Mouse (Mus musculus) forebrain, embryonic 11.5 days (tissue): ENCODE results near the gene Dpp7. TPM values are rescaled to one million over a fixed set of nuclear protein-coding genes. Genes with fewer than 3 reads are reported as not detected.

Experiments used
- ATAC-seq: fragments of 200-750 bp; cut with Nextera tagmentation; replicated peaks from 2 replicates; pipeline ENCODE4 v1.8.0; 2017; ENCODE audit warnings: moderate TSS enrichment; ENCODE audit not compliant: low FRiP score
- DNase-seq: peaks from one replicate; pipeline ENCODE4 v3.0.0-alpha.2; 2017; ENCODE audit warnings: low spot score
- H3K27ac ChIP-seq: fragments of 300-500 bp; sonication (generic); 2 replicates; pipeline ENCODE4 v1.5.1; 2014; ENCODE audit warnings: low read depth, low read length
- H3K27me3 ChIP-seq: fragments of 300-500 bp; sonication (generic); 2 replicates; pipeline ENCODE4 v1.6.1; 2014; ENCODE audit warnings: mild to moderate bottlenecking, low read length, mixed read lengths; ENCODE audit not compliant: control insufficient read depth, insufficient read depth
- H3K36me3 ChIP-seq: fragments of 300-500 bp; sonication (generic); 2 replicates; pipeline ENCODE4 v1.6.1; 2014; ENCODE audit warnings: mild to moderate bottlenecking, low read length, moderate library complexity, mixed read lengths; ENCODE audit not compliant: control insufficient read depth, insufficient read depth
- H3K4me1 ChIP-seq: fragments of 300-500 bp; sonication (generic); replicated peaks from 2 replicates; pipeline ENCODE4 v1.6.1; 2014; ENCODE audit warnings: low read length, mixed read lengths; ENCODE audit not compliant: control insufficient read depth, insufficient read depth
- H3K4me2 ChIP-seq: fragments of 300-500 bp; sonication (generic); 2 replicates; pipeline ENCODE4 v1.6.1; 2014; ENCODE audit warnings: low read depth, mild to moderate bottlenecking, low read length, moderate library complexity, mixed read lengths; ENCODE audit not compliant: severe bottlenecking
- H3K4me3 ChIP-seq: fragments of 300-500 bp; sonication (generic); 2 replicates; pipeline ENCODE4 v1.5.1; 2014; ENCODE audit warnings: low read depth, low read length
- H3K9ac ChIP-seq: fragments of 300-500 bp; sonication (generic); 2 replicates; pipeline ENCODE4 v1.6.1; 2014; ENCODE audit warnings: low read length
- H3K9me3 ChIP-seq: fragments of 300-500 bp; sonication (generic); 2 replicates; pipeline ENCODE4 v1.6.1; 2016; ENCODE audit warnings: low read length, mixed read lengths; ENCODE audit not compliant: control insufficient read depth
- WGBS: fragments of 180-500 bp; shearing (Covaris S2); extraction: QIAGEN DNeasy Blood & Tissue Kit; methylation state at CpG from one replicate; pipeline ENCODE4 v1.1.7; 2014; 5-methylcytosine and 5-hydroxymethylcytosine counted together
- polyA plus RNA-seq: library from polyadenylated mRNA; unstranded; fragments of >200 nt; fragmentation: Nextera tagmentation; extraction: Ambion mirVana; gene quantifications from 2 replicates; pipeline ENCODE4 v1.2.1, GENCODE M21; 2014

The Dpp7 gene
- polyA plus RNA-seq, result 20.1 and 20.5 TPM in 2 replicates

GRCm38 (mm10) chr2:25356208-25357079 is at the start of gene Dpp7:
TSS of gene Dpp7 (minus strand) at chr2:25356359.
- ATAC-seq, result peak; percentile 78
- Histone ChIP-seq H3K9me3 (no peaks in the 10 kb centered on the region), H3K27me3 (no peaks in the 10 kb centered on the region), H3K4me3 (peak within 1 kb of the TSS; percentile 48), H3K27ac (no peak within 1 kb of the TSS), H3K4me1 (peaks cover 10% of the 10 kb centered on the region), H3K36me3 (no peaks in the 10 kb centered on the region; the same call in none of the 2 replicates), H3K9ac (peak within 1 kb of the TSS; percentile 74), H3K4me2 (peak within 1 kb of the TSS; percentile 73)
- DNase-seq, result peak; percentile 91
- WGBS, result 8% methylated on average over 13 of the region's 13 CpGs

GRCm38 (mm10) chr2:25403994-25404393 is 47.8 kb upstream of the Dpp7 start:
- no peak for ATAC-seq
- Histone ChIP-seq H3K27me3 (peaks cover 13% of the 10 kb centered on the region), H3K27ac (no peak overlapping the region), H3K4me2 (peak overlapping the region; percentile 80), H3K4me1 (no peaks in the 10 kb centered on the region), H3K4me3 (peak overlapping the region; percentile 85), H3K9ac (no peak overlapping the region), H3K36me3 (peaks cover 2% of the 10 kb centered on the region), H3K9me3 (no peaks in the 10 kb centered on the region)
- DNase-seq, result no peak
- 93% methylated on average over 4 of the region's 4 CpGs for WGBS

GRCm38 (mm10) chr2:25402972-25403601 is 46.9 kb upstream of the Dpp7 start:
- Histone ChIP-seq H3K9ac (peak overlapping the region; percentile 92), H3K4me1 (no peaks in the 10 kb centered on the region), H3K36me3 (no peaks in the 10 kb centered on the region), H3K4me3 (peak overlapping the region; percentile 85), H3K27me3 (peaks cover 13% of the 10 kb centered on the region), H3K9me3 (no peaks in the 10 kb centered on the region), H3K27ac (no peak overlapping the region; the same call in 1 of the 2 replicates), H3K4me2 (peak overlapping the region; percentile 80)
- 1% methylated on average over 53 of the region's 54 CpGs for WGBS
- ATAC-seq (peak; percentile 83), DNase-seq (peak; percentile 86)

GRCm38 (mm10) chr2:25402377-25402971 is 46.3 kb upstream of the Dpp7 start:
- H3K4me2 ChIP-seq, result peak overlapping the region; percentile 80
- peak overlapping the region; percentile 92 for H3K9ac ChIP-seq
- H3K36me3 ChIP-seq, result no peaks in the 10 kb centered on the region
- WGBS, result 0% methylated on average over 13 of the region's 13 CpGs
- H3K9me3 ChIP-seq, result no peaks in the 10 kb centered on the region
- no peak overlapping the region for H3K27ac ChIP-seq
- peak overlapping the region; percentile 85 for H3K4me3 ChIP-seq
- DNase-seq, result peak; percentile 90
- no peaks in the 10 kb centered on the region for H3K4me1 ChIP-seq
- ATAC-seq, result peak; percentile 61
- H3K27me3 ChIP-seq, result peaks cover 13% of the 10 kb centered on the region

GRCm38 (mm10) chr2:25400764-25401163 is 44.6 kb upstream of the Dpp7 start:
- H3K4me1 ChIP-seq, result peaks cover 4% of the 10 kb centered on the region
- no peak overlapping the region; the same call in 1 of the 2 replicates for H3K9ac ChIP-seq
- no peak overlapping the region for H3K27ac ChIP-seq
- H3K9me3 ChIP-seq, result no peaks in the 10 kb centered on the region
- peaks cover 30% of the 10 kb centered on the region for H3K27me3 ChIP-seq
- no peaks in the 10 kb centered on the region for H3K36me3 ChIP-seq
- DNase-seq, result no peak
- ATAC-seq, result no peak
- 4% methylated on average over 17 of the region's 17 CpGs for WGBS
- no peak overlapping the region for H3K4me3 ChIP-seq
- H3K4me2 ChIP-seq, result peak overlapping the region; percentile 34; the same call in 1 of the 2 replicates

- DNase-seq (no peak), ATAC-seq (no peak)
- Histone ChIP-seq H3K4me3 (no peak overlapping the region), H3K36me3 (no peaks in the 10 kb centered on the region), H3K9ac (no peak overlapping the region), H3K4me1 (peaks cover 6% of the 10 kb centered on the region), H3K27me3 (peaks cover 35% of the 10 kb centered on the region), H3K9me3 (no peaks in the 10 kb centered on the region), H3K4me2 (peak overlapping the region; percentile 34; the same call in 1 of the 2 replicates), H3K27ac (no peak overlapping the region)
- WGBS, result 22% methylated on average over 16 of the region's 16 CpGs
These were observed 44.1 kb upstream of the Dpp7 start for GRCm38 (mm10) chr2:25400291-25400690.

GRCm38 (mm10) chr2:25399051-25399450 is 42.9 kb upstream of the Dpp7 start, which contains the start of gene Npdc1:
TSS of gene Npdc1 (plus strand) at chr2:25399351.
- no peak within 1 kb of the TSS for H3K9ac ChIP-seq
- H3K27me3 ChIP-seq, result peaks cover 41% of the 10 kb centered on the region
- H3K4me3 ChIP-seq, result no peak within 1 kb of the TSS
- DNase-seq (no peak), ATAC-seq (no peak)
- no peak within 1 kb of the TSS for H3K4me2 ChIP-seq
- peaks cover 6% of the 10 kb centered on the region for H3K4me1 ChIP-seq
- no peak within 1 kb of the TSS for H3K27ac ChIP-seq
- WGBS, result 64% methylated on average over 8 of the region's 8 CpGs
- no peaks in the 10 kb centered on the region for H3K9me3 ChIP-seq
- no peaks in the 10 kb centered on the region for H3K36me3 ChIP-seq

GRCm38 (mm10) chr2:25398065-25398464 is 41.9 kb upstream of the Dpp7 start:
- Histone ChIP-seq H3K4me3 (no peak overlapping the region), H3K9me3 (no peaks in the 10 kb centered on the region), H3K36me3 (no peaks in the 10 kb centered on the region), H3K27me3 (peaks cover 41% of the 10 kb centered on the region), H3K4me2 (no peak overlapping the region), H3K4me1 (peaks cover 6% of the 10 kb centered on the region), H3K9ac (no peak overlapping the region), H3K27ac (no peak overlapping the region)
- ATAC-seq (no peak), DNase-seq (no peak)
- 92% methylated on average over 7 of the region's 7 CpGs for WGBS
